Mouse (Mus musculus): ENCODE data around the gene Ovgp1. TPM values are rescaled to one million over a fixed set of nuclear protein-coding genes. Genes with fewer than 3 reads are reported as not detected.
"Not testable (repeated sequence)": the region's sequence is repeated elsewhere in the genome, so short reads cannot be mapped to it uniquely, and the experiment has no call there.

Gene Ovgp1
- polyA plus RNA-seq, 1 experiment from 2014 or later = 2.0 TPM

DNA sequence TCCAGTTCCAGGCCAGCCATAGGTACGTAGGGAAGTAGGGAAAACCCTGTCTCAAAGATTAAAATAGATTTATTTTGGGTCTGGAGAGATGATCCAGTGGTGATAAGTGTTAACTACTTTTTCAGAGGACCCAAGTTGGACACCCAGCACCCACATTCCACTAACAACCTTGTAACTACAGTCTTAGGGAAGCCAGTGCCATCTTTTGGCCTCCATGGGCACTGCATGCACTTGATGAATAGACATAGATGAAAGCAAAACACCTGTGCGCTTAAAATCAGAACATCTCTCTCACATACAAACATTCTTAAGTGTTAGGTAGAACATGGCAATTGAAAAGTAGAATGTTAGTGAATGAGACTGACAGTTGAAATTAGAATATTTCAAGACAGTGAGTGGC is 12.8 kb upstream of the Ovgp1 start:
- H3K4me2 ChIP-seq = no peak overlapping the region; the same call in 1 of the 2 replicates
- no peak overlapping the region for H3K9ac ChIP-seq (ENCODE audit: low read depth, low read length)
- no peak overlapping the region for H3K27ac ChIP-seq (ENCODE audit: low read depth, low read length)
- no peaks in the 10 kb centered on the region for H3K27me3 ChIP-seq (ENCODE audit: control insufficient read depth, insufficient read depth, low read length)
- ATAC-seq (replicated peaks; ENCODE audit: insufficient number of reproducible peaks, low FRiP score, low TSS enrichment) = no peak
- no peaks in the 10 kb centered on the region for H3K9me3 ChIP-seq (replicated peaks; ENCODE audit: control insufficient read depth, low read length)
- H3K36me3 ChIP-seq (ENCODE audit: control insufficient read depth, insufficient read depth, low read length) = peaks cover 31% of the 10 kb centered on the region
- WGBS (ENCODE audit: insufficient replicate concordance) = 94% methylated on average over 2 of the region's 2 CpGs
- peaks cover 18% of the 10 kb centered on the region for H3K4me1 ChIP-seq (ENCODE audit: control insufficient read depth, insufficient read depth, low read length)
- H3K4me3 ChIP-seq (ENCODE audit: low read depth, low read length) = peak overlapping the region; percentile 98; the same call in 1 of the 2 replicates

DNA sequence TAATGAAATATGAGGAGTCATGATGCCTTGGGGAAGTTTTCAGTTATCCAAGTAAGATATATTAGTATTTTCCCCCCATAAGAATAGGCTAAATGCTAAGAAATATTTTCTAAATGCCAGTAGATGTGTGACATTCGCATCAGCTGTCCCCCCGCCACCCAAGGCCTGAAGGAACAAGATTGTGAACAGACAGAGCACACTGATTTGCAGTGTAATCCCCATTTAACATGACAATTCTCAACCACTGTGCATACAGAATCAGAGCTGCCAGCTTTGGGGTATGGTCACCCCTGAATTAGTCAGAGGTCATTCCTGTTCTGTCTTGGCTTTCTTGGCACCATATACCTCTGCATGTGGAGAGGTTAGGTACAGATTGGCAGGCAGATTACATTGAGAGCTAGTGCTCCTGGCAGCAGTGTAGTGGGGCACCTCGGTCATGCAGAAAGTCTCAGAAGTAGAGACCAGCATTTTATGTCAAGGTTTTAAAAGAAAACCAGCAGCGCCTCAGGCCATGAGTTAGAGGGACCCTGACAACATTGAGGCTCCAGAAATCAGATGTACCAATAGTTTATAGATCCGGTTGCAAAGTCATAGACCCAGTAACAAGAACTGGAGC is 1.6 kb upstream of the Ovgp1 start:
- WGBS (ENCODE audit: insufficient replicate concordance) = 78% methylated on average over 5 of the region's 5 CpGs
- ATAC-seq (replicated peaks; ENCODE audit: insufficient number of reproducible peaks, low FRiP score, low TSS enrichment) = no peak

DNA sequence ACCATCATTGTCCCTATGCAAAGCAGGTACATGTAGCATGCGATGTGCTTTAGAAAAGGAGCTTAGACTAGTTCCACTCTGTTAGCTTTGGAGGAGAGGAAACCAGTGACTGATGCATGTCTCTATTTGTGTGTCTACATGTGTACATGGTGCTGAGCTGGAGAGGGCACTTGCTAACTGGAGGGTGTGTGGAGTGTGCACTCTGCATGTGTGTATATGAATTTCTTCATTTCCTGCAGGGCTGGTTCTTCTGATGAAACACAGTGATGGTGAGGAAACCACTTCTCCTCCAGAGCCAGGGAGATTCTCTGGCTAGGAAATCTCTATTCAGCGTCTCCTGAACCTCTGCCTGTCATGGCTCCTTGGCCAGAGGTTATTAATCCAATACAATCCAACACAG is 663 bp downstream of the Ovgp1 start:
- 90% methylated on average over 2 of the region's 2 CpGs for WGBS (ENCODE audit: insufficient replicate concordance)
- Histone ChIP-seq H3K36me3 (ENCODE audit: control insufficient read depth, insufficient read depth, low read length) (no peaks in the 10 kb centered on the region), H3K27ac (ENCODE audit: low read depth, low read length) (no peak overlapping the region), H3K9me3 (replicated peaks; ENCODE audit: control insufficient read depth, low read length) (no peaks in the 10 kb centered on the region), H3K27me3 (ENCODE audit: control insufficient read depth, insufficient read depth, low read length) (no peaks in the 10 kb centered on the region), H3K4me3 (ENCODE audit: low read depth, low read length) (no peak overlapping the region), H3K4me1 (ENCODE audit: control insufficient read depth, insufficient read depth, low read length) (no peaks in the 10 kb centered on the region), H3K9ac (ENCODE audit: low read depth, low read length) (no peak overlapping the region), H3K4me2 (no peak overlapping the region)
- no peak for ATAC-seq (replicated peaks; ENCODE audit: insufficient number of reproducible peaks, low FRiP score, low TSS enrichment)

More for the DNA sequence above, 1.6 kb upstream of the Ovgp1 start:
- no peak overlapping the region for H3K9ac ChIP-seq (ENCODE audit: low read depth, low read length)
- no peak overlapping the region for H3K27ac ChIP-seq (ENCODE audit: low read depth, low read length)
- no peak overlapping the region for H3K4me2 ChIP-seq
- peaks cover 9% of the 10 kb centered on the region for H3K36me3 ChIP-seq (ENCODE audit: control insufficient read depth, insufficient read depth, low read length)
- H3K4me3 ChIP-seq (ENCODE audit: low read depth, low read length) = no peak overlapping the region
- H3K27me3 ChIP-seq (ENCODE audit: control insufficient read depth, insufficient read depth, low read length) = no peaks in the 10 kb centered on the region
- H3K9me3 ChIP-seq (replicated peaks; ENCODE audit: control insufficient read depth, low read length) = no peaks in the 10 kb centered on the region
- no peaks in the 10 kb centered on the region for H3K4me1 ChIP-seq (ENCODE audit: control insufficient read depth, insufficient read depth, low read length)

DNA sequence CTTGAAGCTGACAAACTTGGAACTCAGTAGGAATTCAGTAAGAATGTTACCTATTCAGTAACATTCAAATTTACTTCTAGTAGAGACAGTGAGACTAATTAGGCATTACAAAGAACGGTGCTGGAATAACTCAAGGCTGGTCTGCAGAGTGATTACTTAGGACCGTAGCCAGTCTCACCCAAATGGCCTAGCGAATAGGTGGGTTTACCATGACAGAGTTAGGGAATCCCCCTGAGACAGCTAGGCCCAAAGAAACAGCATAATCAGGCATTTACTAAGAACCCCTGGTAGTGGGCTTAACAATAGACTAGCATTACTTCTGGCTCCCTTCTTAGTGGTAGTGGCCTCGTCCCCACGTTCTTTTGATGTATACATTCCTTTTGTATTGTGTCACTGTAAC is 16.1 kb downstream of the Ovgp1 start:
- not testable (repeated sequence) for H3K27me3 ChIP-seq (ENCODE audit: control insufficient read depth, insufficient read depth, low read length); H3K27ac ChIP-seq (ENCODE audit: low read depth, low read length); ATAC-seq (replicated peaks; ENCODE audit: insufficient number of reproducible peaks, low FRiP score, low TSS enrichment); H3K4me1 ChIP-seq (ENCODE audit: control insufficient read depth, insufficient read depth, low read length); H3K36me3 ChIP-seq (ENCODE audit: control insufficient read depth, insufficient read depth, low read length); H3K4me3 ChIP-seq (ENCODE audit: low read depth, low read length); H3K9me3 ChIP-seq (replicated peaks; ENCODE audit: control insufficient read depth, low read length); H3K4me2 ChIP-seq; H3K9ac ChIP-seq (ENCODE audit: low read depth, low read length)
- WGBS (ENCODE audit: insufficient replicate concordance) = 60% methylated on average over 5 of the region's 5 CpGs

DNA sequence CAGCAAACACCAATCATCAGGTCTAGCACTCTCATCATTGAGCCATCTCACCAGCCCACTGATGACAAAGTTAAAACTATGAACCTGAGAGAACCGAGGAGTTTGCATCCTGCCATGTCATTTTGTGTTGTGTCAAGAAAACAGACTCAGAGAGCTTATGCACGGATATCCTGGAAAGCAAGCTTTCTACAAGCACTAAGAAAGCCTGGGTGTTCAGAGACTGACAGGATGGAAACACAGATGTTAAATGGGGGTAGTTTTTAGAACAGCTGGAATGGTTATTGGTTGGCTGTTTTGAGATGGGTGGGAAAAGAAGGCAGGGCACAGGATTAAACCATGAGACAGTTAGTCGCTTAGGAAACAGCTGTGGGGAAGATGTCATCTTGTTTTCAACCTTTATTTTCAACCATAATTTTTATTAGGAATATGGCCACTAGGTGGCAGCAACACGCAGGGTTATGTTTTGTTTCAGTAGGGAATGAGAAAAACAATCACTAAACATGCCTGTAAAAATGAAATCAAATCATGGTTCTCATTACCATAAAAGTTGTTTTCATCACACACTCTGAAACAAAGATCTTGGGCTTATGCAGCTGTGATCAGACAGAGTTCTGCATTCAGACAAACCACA is 18.3 kb downstream of the Ovgp1 start:
- ATAC-seq (replicated peaks; ENCODE audit: insufficient number of reproducible peaks, low FRiP score, low TSS enrichment) = no peak

DNA sequence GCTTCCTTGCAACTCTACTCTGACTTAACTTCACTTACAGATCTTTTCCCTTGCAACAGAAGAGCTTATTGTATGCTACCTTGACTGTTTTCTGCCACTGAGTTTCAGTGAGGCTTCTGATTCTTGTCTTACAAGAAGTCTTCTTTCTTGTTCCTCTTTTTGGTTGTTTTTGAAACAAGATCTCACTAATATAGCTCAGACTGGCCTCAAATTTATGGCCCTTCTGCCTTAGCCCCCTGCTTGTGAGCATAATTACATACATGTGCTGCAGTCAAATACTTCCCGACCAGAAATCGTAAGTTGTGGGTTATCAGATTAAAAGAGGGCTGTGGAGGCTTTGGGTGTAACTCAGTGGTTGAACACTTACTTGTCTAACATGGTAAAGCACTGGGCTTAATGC is 21.2 kb downstream of the Ovgp1 start:
- ATAC-seq (replicated peaks; ENCODE audit: insufficient number of reproducible peaks, low FRiP score, low TSS enrichment) = no peak
- Histone ChIP-seq H3K9me3 (replicated peaks; ENCODE audit: control insufficient read depth, low read length) (no peaks in the 10 kb centered on the region), H3K9ac (ENCODE audit: low read depth, low read length) (no peak overlapping the region), H3K27ac (ENCODE audit: low read depth, low read length) (no peak overlapping the region), H3K4me1 (ENCODE audit: control insufficient read depth, insufficient read depth, low read length) (no peaks in the 10 kb centered on the region), H3K4me2 (no peak overlapping the region), H3K36me3 (ENCODE audit: control insufficient read depth, insufficient read depth, low read length) (no peaks in the 10 kb centered on the region), H3K4me3 (ENCODE audit: low read depth, low read length) (no peak overlapping the region), H3K27me3 (ENCODE audit: control insufficient read depth, insufficient read depth, low read length) (no peaks in the 10 kb centered on the region)
- WGBS (ENCODE audit: insufficient replicate concordance) = 73% methylated on average over 2 of the region's 2 CpGs

More for the DNA sequence above, 18.3 kb downstream of the Ovgp1 start:
- Histone ChIP-seq H3K27ac (ENCODE audit: low read depth, low read length) (no peak overlapping the region), H3K4me3 (ENCODE audit: low read depth, low read length) (no peak overlapping the region), H3K36me3 (ENCODE audit: control insufficient read depth, insufficient read depth, low read length) (no peaks in the 10 kb centered on the region), H3K9ac (ENCODE audit: low read depth, low read length) (no peak overlapping the region), H3K4me1 (ENCODE audit: control insufficient read depth, insufficient read depth, low read length) (no peaks in the 10 kb centered on the region), H3K27me3 (ENCODE audit: control insufficient read depth, insufficient read depth, low read length) (no peaks in the 10 kb centered on the region), H3K9me3 (replicated peaks; ENCODE audit: control insufficient read depth, low read length) (no peaks in the 10 kb centered on the region), H3K4me2 (no peak overlapping the region)
- WGBS (ENCODE audit: insufficient replicate concordance) = 28% methylated on average over 4 of the region's 4 CpGs

DNA sequence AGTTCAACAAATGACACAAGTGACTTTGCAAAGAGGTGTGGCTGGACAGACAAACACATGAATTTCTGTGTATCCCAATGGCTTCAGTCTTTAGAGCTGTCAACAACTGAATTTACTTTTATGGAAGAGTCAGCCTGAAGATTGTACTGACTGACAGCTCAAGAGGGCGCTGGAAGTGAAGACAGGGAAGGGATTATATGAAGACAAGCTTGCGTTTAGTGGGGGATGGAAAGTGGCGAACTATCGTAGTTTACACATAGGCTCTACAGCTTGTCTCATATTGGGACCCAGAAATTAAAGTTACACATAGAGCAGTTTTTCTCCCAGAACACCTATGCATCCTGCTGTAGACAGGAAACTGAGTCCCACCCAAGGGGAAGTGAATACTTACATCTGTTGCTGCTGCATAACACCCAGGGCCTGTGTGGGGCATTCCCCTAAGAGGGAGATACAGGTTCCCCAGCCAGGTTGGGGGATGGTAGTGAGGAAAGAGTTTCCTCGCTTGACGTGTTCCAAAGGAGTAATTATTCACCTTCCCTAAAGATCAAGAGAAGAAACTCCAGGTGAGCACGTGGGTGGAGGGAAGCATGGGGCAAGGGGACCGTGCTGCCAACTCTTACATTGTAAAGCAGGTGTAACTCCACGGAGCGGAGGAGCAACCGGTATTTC is 27.3 kb downstream of the Ovgp1 start:
- H3K9ac ChIP-seq (ENCODE audit: low read depth, low read length) = no peak overlapping the region
- H3K9me3 ChIP-seq (replicated peaks; ENCODE audit: control insufficient read depth, low read length) = no peaks in the 10 kb centered on the region
- no peak overlapping the region for H3K27ac ChIP-seq (ENCODE audit: low read depth, low read length)
- H3K36me3 ChIP-seq (ENCODE audit: control insufficient read depth, insufficient read depth, low read length) = no peaks in the 10 kb centered on the region
- WGBS (ENCODE audit: insufficient replicate concordance) = 16% methylated on average over 11 of the region's 11 CpGs
- no peak overlapping the region for H3K4me3 ChIP-seq (ENCODE audit: low read depth, low read length)
- H3K27me3 ChIP-seq (ENCODE audit: control insufficient read depth, insufficient read depth, low read length) = no peaks in the 10 kb centered on the region
- no peaks in the 10 kb centered on the region; the same call in 1 of the 2 replicates for H3K4me1 ChIP-seq (ENCODE audit: control insufficient read depth, insufficient read depth, low read length)
- peak overlapping the region; percentile 55 for H3K4me2 ChIP-seq
- ATAC-seq (replicated peaks; ENCODE audit: insufficient number of reproducible peaks, low FRiP score, low TSS enrichment) = no peak; the same call in 1 of the 2 replicates

DNA sequence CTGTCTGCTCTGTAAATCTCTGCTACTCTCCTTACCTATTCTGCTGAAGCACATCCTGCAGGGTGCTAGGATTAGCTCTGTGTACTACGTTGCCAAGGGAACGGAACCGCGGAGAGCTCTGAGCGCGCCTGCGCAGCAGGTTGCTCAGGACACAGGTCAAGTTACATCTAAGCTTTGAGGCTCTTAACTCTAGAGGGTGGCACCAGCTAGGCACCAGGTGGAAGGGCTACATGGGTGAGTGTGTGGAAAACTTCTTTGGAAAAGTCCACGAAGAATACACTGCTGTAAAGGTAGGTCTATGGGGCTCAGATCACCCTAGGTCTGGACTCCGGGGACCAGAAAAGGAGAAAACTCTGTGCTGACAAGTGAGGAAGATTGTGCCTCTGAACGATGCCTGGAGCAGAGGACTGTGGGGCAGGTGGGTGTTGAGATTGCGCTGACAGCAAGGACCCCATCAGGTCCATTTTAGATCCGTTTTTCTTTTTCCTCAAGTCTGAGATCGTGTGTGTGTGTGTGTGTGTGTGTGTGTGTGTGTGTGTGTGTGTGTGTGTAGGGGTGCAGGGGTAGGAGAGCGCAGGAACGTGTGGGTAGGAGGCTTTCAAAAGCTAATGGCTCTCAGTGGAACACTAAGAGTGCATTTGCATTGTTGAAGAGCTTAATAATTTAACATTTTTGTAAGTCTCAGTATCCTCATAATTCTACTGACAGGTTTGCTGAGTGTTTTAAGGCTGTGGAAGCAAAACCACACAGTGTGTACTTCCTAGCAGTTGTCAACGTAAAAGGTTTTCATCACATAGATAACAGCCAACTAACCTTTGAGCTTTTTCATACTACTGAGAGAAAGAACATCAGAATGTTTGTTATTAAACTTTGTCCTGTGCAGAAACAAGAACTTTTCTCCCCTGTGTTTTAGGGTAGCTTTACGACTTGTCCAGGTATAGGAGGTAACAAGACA is 28.2 kb downstream of the Ovgp1 start:
- Histone ChIP-seq H3K4me2 (peak overlapping the region; percentile 55), H3K4me1 (ENCODE audit: control insufficient read depth, insufficient read depth, low read length) (no peaks in the 10 kb centered on the region; the same call in 1 of the 2 replicates), H3K9me3 (replicated peaks; ENCODE audit: control insufficient read depth, low read length) (no peaks in the 10 kb centered on the region), H3K27ac (ENCODE audit: low read depth, low read length) (no peak overlapping the region), H3K4me3 (ENCODE audit: low read depth, low read length) (no peak overlapping the region), H3K27me3 (ENCODE audit: control insufficient read depth, insufficient read depth, low read length) (no peaks in the 10 kb centered on the region), H3K36me3 (ENCODE audit: control insufficient read depth, insufficient read depth, low read length) (no peaks in the 10 kb centered on the region), H3K9ac (ENCODE audit: low read depth, low read length) (no peak overlapping the region)
- peak; percentile 63; the same call in 1 of the 2 replicates for ATAC-seq (replicated peaks; ENCODE audit: insufficient number of reproducible peaks, low FRiP score, low TSS enrichment)
- WGBS (ENCODE audit: insufficient replicate concordance) = 21% methylated on average over 17 of the region's 17 CpGs

Measured in heart, embryonic 11.5 days (tissue).